Mouse (Mus musculus): ENCODE measurements around the gene Serp2. TPM values are rescaled to one million over a fixed set of nuclear protein-coding genes. Genes with fewer than 3 reads are reported as not detected.
A peak's percentile ranks its signal among the peaks of the same experiment; 100 is the strongest.

Gene Serp2
- polyA plus RNA-seq, 1 experiment from 2014 or later = 0.58 TPM

- WGBS (ENCODE audit: insufficient replicate concordance) = 73% methylated on average over 6 of the region's 6 CpGs
- ATAC-seq = no peak
- peaks cover 12% of the 10 kb centered on the region for H3K4me1 ChIP-seq (ENCODE audit: insufficient read depth)
- H3K9ac ChIP-seq (replicated peaks) = no peak overlapping the region
- no peak overlapping the region for H3K27ac ChIP-seq (ENCODE audit: low read depth)
- no peaks in the 10 kb centered on the region for H3K27me3 ChIP-seq (ENCODE audit: insufficient read depth, low read length)
- TF ChIP-seq CTCF (IDR thresholded peaks at IDR 0.05; ENCODE audit: low read depth) (no peak), EP300 (IDR thresholded peaks at IDR 0.05; ENCODE audit: low read depth) (no peak)
- H3K36me3 ChIP-seq (replicated peaks; ENCODE audit: insufficient read depth, low read length) = no peaks in the 10 kb centered on the region
- DNase-seq = no peak
- H3K9me3 ChIP-seq (ENCODE audit: low read length) = no peaks in the 10 kb centered on the region
- H3K4me3 ChIP-seq (ENCODE audit: low read depth, low read length) = no peak overlapping the region
- no peak overlapping the region for H3K4me2 ChIP-seq (ENCODE audit: low read depth, low read length)
Measured at GRCm38 (mm10) chr14:76526467-76526866, 30.2 kb downstream of the Serp2 start.

DNA sequence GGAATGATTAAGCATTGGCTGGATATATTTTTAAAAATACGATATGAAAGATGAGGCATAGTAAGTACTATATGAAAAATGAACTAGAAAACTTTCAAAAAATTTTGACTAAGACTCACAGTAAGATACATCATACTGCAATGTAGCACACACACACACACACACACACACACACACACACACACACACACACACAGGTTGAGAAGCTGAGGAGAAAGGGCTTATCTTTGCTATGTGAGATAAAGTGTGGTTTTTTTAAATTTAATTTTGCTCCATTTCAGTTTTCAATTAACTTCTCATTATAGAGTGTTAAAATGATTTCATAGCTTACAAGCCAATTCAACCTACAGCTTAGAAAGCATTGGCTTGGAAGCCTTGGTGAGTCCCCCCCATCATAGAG is 33.3 kb downstream of the Serp2 start:
- Histone ChIP-seq H3K4me1 (ENCODE audit: insufficient read depth) (peaks cover 15% of the 10 kb centered on the region), H3K4me3 (ENCODE audit: low read depth, low read length) (no peak overlapping the region), H3K27ac (ENCODE audit: low read depth) (no peak overlapping the region)

DNA sequence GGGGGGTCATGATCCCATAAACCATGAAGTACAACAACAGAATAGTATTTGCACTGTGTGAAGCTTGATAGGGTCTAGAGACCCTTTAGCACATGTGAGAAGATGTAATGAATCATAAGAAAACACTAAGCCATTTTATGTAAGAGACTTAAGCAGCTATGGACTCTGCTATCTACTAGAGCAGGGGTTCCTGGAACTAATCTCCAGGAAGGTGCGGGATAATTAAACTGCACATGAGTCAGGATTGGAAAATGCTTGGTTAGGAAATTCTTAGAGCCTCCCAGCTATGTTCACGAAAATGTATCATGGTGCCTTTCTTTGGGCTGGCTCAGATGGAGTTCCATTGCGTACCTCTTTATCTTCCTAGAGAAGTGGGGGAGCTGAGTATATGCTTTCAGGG is 35.4 kb downstream of the Serp2 start:
- ATAC-seq (no peak), DNase-seq (no peak)
- Histone ChIP-seq H3K4me1 (ENCODE audit: insufficient read depth) (peaks cover 14% of the 10 kb centered on the region), H3K4me2 (ENCODE audit: low read depth, low read length) (no peak overlapping the region), H3K4me3 (ENCODE audit: low read depth, low read length) (no peak overlapping the region), H3K9me3 (ENCODE audit: low read length) (no peaks in the 10 kb centered on the region), H3K27me3 (ENCODE audit: insufficient read depth, low read length) (no peaks in the 10 kb centered on the region), H3K36me3 (replicated peaks; ENCODE audit: insufficient read depth, low read length) (no peaks in the 10 kb centered on the region), H3K27ac (ENCODE audit: low read depth) (no peak overlapping the region), H3K9ac (replicated peaks) (no peak overlapping the region)
- TF ChIP-seq CTCF (IDR thresholded peaks at IDR 0.05; ENCODE audit: low read depth) (no peak), EP300 (IDR thresholded peaks at IDR 0.05; ENCODE audit: low read depth) (no peak)
- WGBS (ENCODE audit: insufficient replicate concordance) = 83% methylated on average over 3 of the region's 3 CpGs

More for the DNA sequence above, 33.3 kb downstream of the Serp2 start:
- TF ChIP-seq CTCF (IDR thresholded peaks at IDR 0.05; ENCODE audit: low read depth) (no peak), EP300 (IDR thresholded peaks at IDR 0.05; ENCODE audit: low read depth) (no peak)
- Histone ChIP-seq H3K9me3 (ENCODE audit: low read length) (no peaks in the 10 kb centered on the region), H3K36me3 (replicated peaks; ENCODE audit: insufficient read depth, low read length) (no peaks in the 10 kb centered on the region), H3K4me2 (ENCODE audit: low read depth, low read length) (no peak overlapping the region), H3K27me3 (ENCODE audit: insufficient read depth, low read length) (no peaks in the 10 kb centered on the region), H3K9ac (replicated peaks) (no peak overlapping the region)
- DNase-seq = no peak
- 85% methylated on average over 1 of the region's 1 CpGs for WGBS (ENCODE audit: insufficient replicate concordance)
- no peak for ATAC-seq

DNA sequence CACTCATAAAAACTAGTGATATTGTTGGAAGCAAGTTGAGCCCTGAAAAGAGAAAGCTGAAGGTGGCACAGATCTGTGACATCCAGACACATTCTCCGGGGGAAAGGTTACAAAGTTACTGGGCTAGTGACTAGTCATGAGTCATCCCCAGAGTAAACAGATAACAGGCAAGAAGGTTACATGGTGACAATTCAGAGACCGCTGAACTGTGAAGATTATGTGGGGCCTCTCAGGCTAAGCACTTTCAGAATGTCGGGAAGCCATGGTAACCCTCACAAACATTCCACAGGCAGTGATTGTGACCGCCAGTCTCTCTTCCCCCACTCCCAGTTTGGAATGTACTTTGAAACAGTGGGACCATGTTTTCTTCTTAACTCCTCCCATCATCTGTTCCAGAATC is 36.1 kb downstream of the Serp2 start:
- Histone ChIP-seq H3K4me2 (ENCODE audit: low read depth, low read length) (peak overlapping the region; percentile 19), H3K9ac (replicated peaks) (no peak overlapping the region), H3K4me3 (ENCODE audit: low read depth, low read length) (no peak overlapping the region), H3K27me3 (ENCODE audit: insufficient read depth, low read length) (no peaks in the 10 kb centered on the region), H3K9me3 (ENCODE audit: low read length) (no peaks in the 10 kb centered on the region), H3K4me1 (ENCODE audit: insufficient read depth) (peaks cover 14% of the 10 kb centered on the region), H3K27ac (ENCODE audit: low read depth) (peak overlapping the region; percentile 73), H3K36me3 (replicated peaks; ENCODE audit: insufficient read depth, low read length) (no peaks in the 10 kb centered on the region)
- WGBS (ENCODE audit: insufficient replicate concordance) = 27% methylated on average over 4 of the region's 4 CpGs
- no peak for TF ChIP-seq CTCF (IDR thresholded peaks at IDR 0.05; ENCODE audit: low read depth)
- TF ChIP-seq EP300 (IDR thresholded peaks at IDR 0.05; ENCODE audit: low read depth) = peak; percentile 67
- DNase-seq = no peak
- peak; percentile 97 for ATAC-seq

GRCm38 (mm10) chr14:76518217-76518616 is 38.5 kb downstream of the Serp2 start:
- Histone ChIP-seq H3K27ac (ENCODE audit: low read depth) (no peak overlapping the region), H3K4me3 (ENCODE audit: low read depth, low read length) (no peak overlapping the region), H3K9ac (replicated peaks) (no peak overlapping the region), H3K36me3 (replicated peaks; ENCODE audit: insufficient read depth, low read length) (no peaks in the 10 kb centered on the region), H3K27me3 (ENCODE audit: insufficient read depth, low read length) (no peaks in the 10 kb centered on the region), H3K4me2 (ENCODE audit: low read depth, low read length) (no peak overlapping the region), H3K4me1 (ENCODE audit: insufficient read depth) (peaks cover 14% of the 10 kb centered on the region), H3K9me3 (ENCODE audit: low read length) (no peaks in the 10 kb centered on the region)
- DNase-seq (no peak), ATAC-seq (no peak)
- 65% methylated on average over 5 of the region's 5 CpGs for WGBS (ENCODE audit: insufficient replicate concordance)
- no peak for TF ChIP-seq CTCF (IDR thresholded peaks at IDR 0.05; ENCODE audit: low read depth)
- TF ChIP-seq EP300 (IDR thresholded peaks at IDR 0.05; ENCODE audit: low read depth) = no peak

GRCm38 (mm10) chr14:76515620-76516019 is 41.1 kb downstream of the Serp2 start:
- Histone ChIP-seq H3K9ac (replicated peaks) (no peak overlapping the region), H3K4me2 (ENCODE audit: low read depth, low read length) (no peak overlapping the region), H3K27ac (ENCODE audit: low read depth) (no peak overlapping the region), H3K4me1 (ENCODE audit: insufficient read depth) (peaks cover 9% of the 10 kb centered on the region), H3K9me3 (ENCODE audit: low read length) (no peaks in the 10 kb centered on the region), H3K27me3 (ENCODE audit: insufficient read depth, low read length) (no peaks in the 10 kb centered on the region), H3K36me3 (replicated peaks; ENCODE audit: insufficient read depth, low read length) (no peaks in the 10 kb centered on the region), H3K4me3 (ENCODE audit: low read depth, low read length) (no peak overlapping the region)
- no peak for ATAC-seq
- 79% methylated on average over 7 of the region's 7 CpGs for WGBS (ENCODE audit: insufficient replicate concordance)
- no peak for DNase-seq
- TF ChIP-seq CTCF (IDR thresholded peaks at IDR 0.05; ENCODE audit: low read depth) (no peak), EP300 (IDR thresholded peaks at IDR 0.05; ENCODE audit: low read depth) (no peak)

- Histone ChIP-seq H3K4me3 (ENCODE audit: low read depth, low read length) (no peak overlapping the region), H3K27ac (ENCODE audit: low read depth) (no peak overlapping the region), H3K4me2 (ENCODE audit: low read depth, low read length) (no peak overlapping the region), H3K27me3 (ENCODE audit: insufficient read depth, low read length) (no peaks in the 10 kb centered on the region), H3K9me3 (ENCODE audit: low read length) (no peaks in the 10 kb centered on the region), H3K9ac (replicated peaks) (no peak overlapping the region), H3K36me3 (replicated peaks; ENCODE audit: insufficient read depth, low read length) (no peaks in the 10 kb centered on the region), H3K4me1 (ENCODE audit: insufficient read depth) (no peaks in the 10 kb centered on the region; the same call in 1 of the 2 replicates)
- DNase-seq (no peak), ATAC-seq (no peak)
- TF ChIP-seq CTCF (IDR thresholded peaks at IDR 0.05; ENCODE audit: low read depth) (no peak), EP300 (IDR thresholded peaks at IDR 0.05; ENCODE audit: low read depth) (no peak)
- WGBS (ENCODE audit: insufficient replicate concordance) = 54% methylated on average over 6 of the region's 6 CpGs
Measured at GRCm38 (mm10) chr14:76514050-76514585, 42.6 kb downstream of the Serp2 start.
